Mouse (Mus musculus): ENCODE data around the gene Tpra1. TPM values are rescaled to one million over a fixed set of nuclear protein-coding genes. Genes with fewer than 3 reads are reported as not detected.

Gene Tpra1
- polyA plus RNA-seq, 1 experiment from 2014 or later: 54.9 TPM

GRCm38 (mm10) chr6:88937971-88938663, 36.1 kb downstream of the Tpra1 start:
- no peaks in the 10 kb centered on the region for H3K36me3 ChIP-seq (replicated peaks)
- H3K27ac ChIP-seq (replicated peaks): no peak overlapping the region
- ATAC-seq (ENCODE audit: insufficient read depth): no peak
- WGBS (ENCODE audit: insufficient replicate concordance): 55% methylated on average over 4 of the region's 4 CpGs
- H3K4me2 ChIP-seq: no peak overlapping the region
- no peaks in the 10 kb centered on the region for H3K9me3 ChIP-seq (replicated peaks)
- peaks cover 44% of the 10 kb centered on the region; the same call in 1 of the 2 replicates for H3K27me3 ChIP-seq
- no peak overlapping the region for H3K4me3 ChIP-seq (replicated peaks)
- H3K9ac ChIP-seq: no peak overlapping the region
- no peaks in the 10 kb centered on the region for H3K4me1 ChIP-seq (replicated peaks)

DNA sequence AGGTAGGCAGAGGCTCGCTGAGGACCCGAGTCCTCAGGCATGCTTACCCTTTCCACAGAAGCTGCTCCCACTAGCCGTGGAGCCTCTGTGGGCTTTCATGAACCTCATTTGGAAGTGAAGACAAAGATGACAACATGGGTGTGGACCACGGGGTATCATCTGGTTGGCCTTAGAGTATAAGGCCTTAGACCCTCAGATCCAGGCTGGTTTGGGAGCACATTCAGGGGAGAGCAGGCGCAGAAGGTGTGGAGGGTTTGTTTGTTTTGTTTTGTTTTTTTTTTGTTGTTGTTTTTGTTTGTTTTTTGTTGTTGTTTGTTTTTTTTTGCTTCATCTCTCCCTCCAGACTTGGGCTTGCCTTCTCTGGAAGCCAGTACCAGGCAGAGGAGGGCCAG, 36.6 kb downstream of the Tpra1 start:
- Histone ChIP-seq H3K9me3 (replicated peaks) (no peaks in the 10 kb centered on the region), H3K4me3 (replicated peaks) (no peak overlapping the region), H3K27me3 (peaks cover 39% of the 10 kb centered on the region; the same call in 1 of the 2 replicates), H3K4me1 (replicated peaks) (no peaks in the 10 kb centered on the region), H3K36me3 (replicated peaks) (no peaks in the 10 kb centered on the region), H3K4me2 (no peak overlapping the region), H3K27ac (replicated peaks) (no peak overlapping the region), H3K9ac (no peak overlapping the region)
- no peak for ATAC-seq (ENCODE audit: insufficient read depth)
- WGBS (ENCODE audit: insufficient replicate concordance): 31% methylated on average over 5 of the region's 5 CpGs

DNA sequence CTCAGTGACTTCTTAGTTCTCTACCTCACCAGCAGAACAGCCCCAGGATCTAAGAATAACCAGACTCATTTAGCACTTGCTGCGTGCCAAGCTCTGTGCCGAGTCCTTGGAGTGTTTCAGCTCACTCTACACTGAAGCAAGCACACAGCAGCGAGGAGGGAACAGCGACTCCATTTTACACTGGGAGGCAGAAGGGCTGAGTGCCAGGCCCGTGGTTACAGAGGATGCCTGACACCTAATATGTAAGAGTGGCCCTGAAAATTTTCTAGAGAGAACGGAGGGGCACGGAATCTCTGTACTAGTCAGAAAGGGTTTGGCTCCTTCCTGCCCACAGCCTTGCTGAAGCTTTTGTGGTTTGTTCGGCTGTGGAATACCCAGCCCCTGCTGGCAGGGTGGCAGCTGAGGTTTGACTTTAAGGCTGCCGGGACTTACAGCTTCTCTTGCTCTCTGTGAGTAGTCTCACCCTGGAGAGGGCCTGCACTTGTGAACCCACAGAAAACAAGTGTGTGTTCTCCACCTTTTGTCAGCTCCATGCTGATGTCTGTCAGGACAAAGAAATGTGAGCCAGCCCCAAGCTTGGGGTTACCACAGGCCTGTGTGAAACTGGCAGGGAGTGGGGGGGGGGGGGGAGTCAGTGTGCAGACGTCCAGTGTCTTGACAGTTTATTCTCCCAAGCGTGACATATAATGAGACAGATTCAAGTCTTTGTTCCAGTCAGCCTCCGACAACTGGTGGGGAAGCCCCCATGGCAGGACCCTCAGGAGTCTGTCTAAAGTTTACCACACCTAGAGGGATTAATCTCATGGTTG, 37.4 kb downstream of the Tpra1 start:
- Histone ChIP-seq H3K4me1 (replicated peaks) (no peaks in the 10 kb centered on the region), H3K4me3 (replicated peaks) (no peak overlapping the region), H3K9ac (no peak overlapping the region), H3K27me3 (peaks cover 31% of the 10 kb centered on the region; the same call in 1 of the 2 replicates), H3K27ac (replicated peaks) (no peak overlapping the region), H3K9me3 (replicated peaks) (no peaks in the 10 kb centered on the region), H3K4me2 (no peak overlapping the region), H3K36me3 (replicated peaks) (no peaks in the 10 kb centered on the region)
- ATAC-seq (ENCODE audit: insufficient read depth): no peak
- 32% methylated on average over 12 of the region's 12 CpGs for whole genome bisulfite sequencing (ENCODE audit: insufficient replicate concordance)

DNA sequence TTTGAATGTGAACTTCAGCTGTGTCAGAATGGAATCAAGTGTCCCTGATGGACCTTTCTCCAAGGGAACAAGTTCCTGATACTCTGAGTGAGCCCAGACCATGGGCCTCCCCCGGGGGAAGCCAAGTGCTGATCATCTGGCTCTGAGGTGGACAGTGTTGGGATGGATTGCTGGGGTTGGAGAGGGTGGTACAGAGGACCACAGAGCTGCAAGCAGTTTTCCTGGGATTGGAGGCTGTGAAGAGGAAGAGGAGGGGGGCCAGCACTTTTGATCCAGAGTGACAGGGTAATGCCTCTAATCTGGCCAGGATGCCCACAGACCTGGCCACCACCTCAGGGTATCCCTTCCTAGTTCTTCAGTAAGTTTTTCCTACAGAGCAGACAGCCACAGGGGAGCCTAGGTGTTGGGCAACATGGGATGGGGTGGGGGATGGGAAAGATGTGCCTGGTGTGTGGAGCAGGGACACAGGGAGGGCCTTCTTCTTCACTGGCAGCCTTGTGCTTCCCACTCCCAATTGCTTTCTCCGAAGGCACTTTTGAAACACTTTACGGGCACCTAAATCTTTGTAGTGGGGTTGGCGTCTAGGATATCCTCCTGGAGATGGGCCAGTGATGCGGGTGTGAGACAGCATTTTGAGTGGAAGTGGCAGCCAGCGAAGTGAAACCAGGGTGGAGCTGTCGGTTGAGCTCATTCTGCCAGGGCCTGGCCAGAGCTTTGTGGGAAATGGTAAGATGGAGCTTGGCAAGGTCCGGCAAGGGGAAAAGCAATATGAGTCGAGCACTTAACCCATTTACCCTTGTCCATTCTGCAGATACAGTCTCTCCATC, 38.3 kb downstream of the Tpra1 start:
- no peak overlapping the region for H3K27ac ChIP-seq (replicated peaks)
- no peak overlapping the region for H3K4me2 ChIP-seq
- no peak for ATAC-seq (ENCODE audit: insufficient read depth)
- H3K9ac ChIP-seq: no peak overlapping the region
- no peaks in the 10 kb centered on the region for H3K36me3 ChIP-seq (replicated peaks)
- no peak overlapping the region for H3K4me3 ChIP-seq (replicated peaks)
- H3K9me3 ChIP-seq (replicated peaks): no peaks in the 10 kb centered on the region
- H3K4me1 ChIP-seq (replicated peaks): no peaks in the 10 kb centered on the region
- H3K27me3 ChIP-seq: peaks cover 27% of the 10 kb centered on the region; the same call in 1 of the 2 replicates
- WGBS (ENCODE audit: insufficient replicate concordance): 61% methylated on average over 9 of the region's 9 CpGs

GRCm38 (mm10) chr6:88941628-88942027, 39.6 kb downstream of the Tpra1 start:
- no peak overlapping the region for H3K4me3 ChIP-seq (replicated peaks)
- no peaks in the 10 kb centered on the region for H3K4me1 ChIP-seq (replicated peaks)
- peaks cover 21% of the 10 kb centered on the region; the same call in 1 of the 2 replicates for H3K27me3 ChIP-seq
- ATAC-seq (ENCODE audit: insufficient read depth): no peak
- no peak overlapping the region for H3K27ac ChIP-seq (replicated peaks)
- H3K36me3 ChIP-seq (replicated peaks): no peaks in the 10 kb centered on the region
- H3K9ac ChIP-seq: no peak overlapping the region
- H3K9me3 ChIP-seq (replicated peaks): no peaks in the 10 kb centered on the region
- no peak overlapping the region for H3K4me2 ChIP-seq
- 47% methylated on average over 4 of the region's 4 CpGs for WGBS (ENCODE audit: insufficient replicate concordance)

GRCm38 (mm10) chr6:88942595-88942994, 40.5 kb downstream of the Tpra1 start:
- no peaks in the 10 kb centered on the region for H3K9me3 ChIP-seq (replicated peaks)
- no peaks in the 10 kb centered on the region for H3K36me3 ChIP-seq (replicated peaks)
- H3K27ac ChIP-seq (replicated peaks): no peak overlapping the region
- H3K4me3 ChIP-seq (replicated peaks): no peak overlapping the region
- no peak overlapping the region for H3K9ac ChIP-seq
- H3K4me1 ChIP-seq (replicated peaks): no peaks in the 10 kb centered on the region
- no peak overlapping the region for H3K4me2 ChIP-seq
- ATAC-seq (ENCODE audit: insufficient read depth): no peak
- 0 out of 2 replicates have a peak, but pooled peaks cover 14% of the 10 kb centered on the region for H3K27me3 ChIP-seq
- 50% methylated on average over 8 of the region's 8 CpGs for WGBS (ENCODE audit: insufficient replicate concordance)

GRCm38 (mm10) chr6:88943666-88944065, 41.6 kb downstream of the Tpra1 start:
- ATAC-seq (ENCODE audit: insufficient read depth): no peak
- 54% methylated on average over 6 of the region's 6 CpGs for WGBS (ENCODE audit: insufficient replicate concordance)
- no peaks in the 10 kb centered on the region for H3K36me3 ChIP-seq (replicated peaks)
- H3K4me1 ChIP-seq (replicated peaks): no peaks in the 10 kb centered on the region
- H3K4me3 ChIP-seq (replicated peaks): no peak overlapping the region
- no peak overlapping the region for H3K9ac ChIP-seq
- no peaks in the 10 kb centered on the region for H3K9me3 ChIP-seq (replicated peaks)
- H3K4me2 ChIP-seq: no peak overlapping the region
- H3K27me3 ChIP-seq: 0 out of 2 replicates have a peak, but pooled peaks cover 14% of the 10 kb centered on the region
- no peak overlapping the region for H3K27ac ChIP-seq (replicated peaks)

GRCm38 (mm10) chr6:88946442-88946841, 44.4 kb downstream of the Tpra1 start:
- Histone ChIP-seq H3K9me3 (replicated peaks) (no peaks in the 10 kb centered on the region), H3K4me1 (replicated peaks) (no peaks in the 10 kb centered on the region), H3K4me2 (no peak overlapping the region), H3K27ac (replicated peaks) (no peak overlapping the region), H3K4me3 (replicated peaks) (no peak overlapping the region), H3K27me3 (0 out of 2 replicates have a peak, but pooled peaks cover 8% of the 10 kb centered on the region), H3K9ac (no peak overlapping the region), H3K36me3 (replicated peaks) (no peaks in the 10 kb centered on the region)
- ATAC-seq (ENCODE audit: insufficient read depth): no peak
- WGBS (ENCODE audit: insufficient replicate concordance): 68% methylated on average over 6 of the region's 6 CpGs

GRCm38 (mm10) chr6:88947771-88948170, 45.7 kb downstream of the Tpra1 start:
- H3K27me3 ChIP-seq: 0 out of 2 replicates have a peak, but pooled peaks cover 1% of the 10 kb centered on the region
- no peak overlapping the region for H3K9ac ChIP-seq
- H3K9me3 ChIP-seq (replicated peaks): no peaks in the 10 kb centered on the region
- no peak overlapping the region for H3K4me3 ChIP-seq (replicated peaks)
- no peak overlapping the region for H3K27ac ChIP-seq (replicated peaks)
- no peak for ATAC-seq (ENCODE audit: insufficient read depth)
- no peaks in the 10 kb centered on the region for H3K4me1 ChIP-seq (replicated peaks)
- H3K4me2 ChIP-seq: no peak overlapping the region
- no peaks in the 10 kb centered on the region for H3K36me3 ChIP-seq (replicated peaks)

DNA sequence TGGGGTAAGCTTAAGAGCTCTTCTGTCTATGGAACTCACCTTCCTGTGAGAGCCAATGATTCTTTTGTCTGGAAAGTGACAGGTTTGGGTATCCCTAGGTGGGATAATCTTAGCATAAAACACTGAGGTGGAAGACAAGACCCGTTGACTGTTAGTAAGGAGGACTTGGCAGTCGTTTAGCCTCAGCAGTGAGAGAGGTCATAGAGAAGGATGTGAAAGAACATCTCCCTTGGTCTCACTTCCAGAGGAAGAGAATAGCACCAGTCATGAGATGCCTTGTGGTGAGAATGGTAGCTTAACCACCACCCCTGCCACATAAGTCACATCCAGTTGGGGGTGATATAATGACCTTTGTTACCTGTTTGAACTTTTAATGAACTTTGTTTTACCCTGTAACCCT, 54.7 kb downstream of the Tpra1 start:
- 53% methylated on average over 2 of the region's 2 CpGs for WGBS (ENCODE audit: insufficient replicate concordance)
- Histone ChIP-seq H3K4me1 (replicated peaks) (no peaks in the 10 kb centered on the region), H3K9ac (no peak overlapping the region), H3K4me2 (no peak overlapping the region), H3K4me3 (replicated peaks) (no peak overlapping the region), H3K27me3 (peaks cover 3% of the 10 kb centered on the region; the same call in 1 of the 2 replicates), H3K36me3 (replicated peaks) (no peaks in the 10 kb centered on the region), H3K9me3 (replicated peaks) (no peaks in the 10 kb centered on the region), H3K27ac (replicated peaks) (no peak overlapping the region)
- no peak for ATAC-seq (ENCODE audit: insufficient read depth)

GRCm38 (mm10) chr6:88957313-88957712, 55.3 kb downstream of the Tpra1 start:
- Histone ChIP-seq H3K27me3 (peaks cover 3% of the 10 kb centered on the region; the same call in 1 of the 2 replicates), H3K4me2 (no peak overlapping the region), H3K27ac (replicated peaks) (no peak overlapping the region), H3K9ac (no peak overlapping the region), H3K4me3 (replicated peaks) (no peak overlapping the region), H3K9me3 (replicated peaks) (no peaks in the 10 kb centered on the region), H3K36me3 (replicated peaks) (no peaks in the 10 kb centered on the region), H3K4me1 (replicated peaks) (no peaks in the 10 kb centered on the region)
- 56% methylated on average over 4 of the region's 4 CpGs for WGBS (ENCODE audit: insufficient replicate concordance)
- ATAC-seq (ENCODE audit: insufficient read depth): no peak
